Mouse (Mus musculus) E14TG2a.4 (cell line): ENCODE results near the gene Styxl1.

Source experiments
- CTCF ChIP-seq: conservative IDR thresholded peaks from 2 replicates; pipeline ENCODE4 v1.5.1; 2014; ENCODE audit warnings: low read length
- POU5F1 ChIP-seq: IDR thresholded peaks from 2 replicates; pipeline ENCODE4 v1.6.1; 2014; ENCODE audit warnings: low read length, borderline replicate concordance

- TF ChIP-seq CTCF = no peak
- TF ChIP-seq POU5F1 = no peak
Observed at GRCm38 (mm10) chr5:135702190-135702589, 76.0 kb downstream of the Styxl1 start.
